Mouse (Mus musculus) G1E-ER4 (cell line): Measurements from ENCODE around the gene Man1c1. TPM values are rescaled to one million over a fixed set of nuclear protein-coding genes. Genes with fewer than 3 reads are reported as not detected.
A peak's percentile ranks its signal among the peaks of the same experiment; 100 is the strongest.

Source experiments
- GATA1 ChIP-seq: IDR thresholded peaks from one replicate; pipeline ENCODE4 v1.8.0; 2012; ENCODE audit warnings: low read length, inconsistent platforms
- polyA plus RNA-seq: library from polyadenylated mRNA; stranded (reverse); fragments of >175 nt; gene quantifications from 2 replicates; pipeline ENCODE4 v1.2.3, GENCODE M21; 2012

The Man1c1 gene
- polyA plus RNA-seq, 1 experiment: not detected

GRCm38 (mm10) chr4:134617779-134618178, 86.3 kb downstream of the Man1c1 start:
- TF ChIP-seq GATA1: no peak

- no peak for TF ChIP-seq GATA1
Measured at GRCm38 (mm10) chr4:134615929-134616625, 88.0 kb downstream of the Man1c1 start.

GRCm38 (mm10) chr4:134612070-134612667, 91.9 kb downstream of the Man1c1 start:
- TF ChIP-seq GATA1: no peak

GRCm38 (mm10) chr4:134610616-134611015, 93.5 kb downstream of the Man1c1 start:
- TF ChIP-seq GATA1: no peak

GRCm38 (mm10) chr4:134607679-134608078, 96.4 kb downstream of the Man1c1 start:
- TF ChIP-seq GATA1: no peak

GRCm38 (mm10) chr4:134606054-134606453, 98.0 kb downstream of the Man1c1 start:
- no peak for TF ChIP-seq GATA1

GRCm38 (mm10) chr4:134604472-134604871, 99.6 kb downstream of the Man1c1 start:
- TF ChIP-seq GATA1: no peak

- no peak for TF ChIP-seq GATA1
Measured at GRCm38 (mm10) chr4:134603553-134603952, 100.5 kb downstream of the Man1c1 start.

- peak; percentile 57 for TF ChIP-seq GATA1
Measured at GRCm38 (mm10) chr4:134602610-134603009, 101.5 kb downstream of the Man1c1 start.

GRCm38 (mm10) chr4:134601981-134602380, 102.1 kb downstream of the Man1c1 start:
- TF ChIP-seq GATA1: no peak

- TF ChIP-seq GATA1: peak; percentile 31
Measured at GRCm38 (mm10) chr4:134601404-134601803, 102.7 kb downstream of the Man1c1 start.

- no peak for TF ChIP-seq GATA1
Measured at GRCm38 (mm10) chr4:134600777-134601176, 103.3 kb downstream of the Man1c1 start.

GRCm38 (mm10) chr4:134600060-134600459, 104.0 kb downstream of the Man1c1 start:
- TF ChIP-seq GATA1: no peak

- no peak for TF ChIP-seq GATA1
Measured at GRCm38 (mm10) chr4:134596816-134597692, 107.0 kb downstream of the Man1c1 start.

GRCm38 (mm10) chr4:134594731-134595439, 109.2 kb downstream of the Man1c1 start:
- TF ChIP-seq GATA1: no peak
